Mouse (Mus musculus): ENCODE results near the gene Zmat5.

DNA sequence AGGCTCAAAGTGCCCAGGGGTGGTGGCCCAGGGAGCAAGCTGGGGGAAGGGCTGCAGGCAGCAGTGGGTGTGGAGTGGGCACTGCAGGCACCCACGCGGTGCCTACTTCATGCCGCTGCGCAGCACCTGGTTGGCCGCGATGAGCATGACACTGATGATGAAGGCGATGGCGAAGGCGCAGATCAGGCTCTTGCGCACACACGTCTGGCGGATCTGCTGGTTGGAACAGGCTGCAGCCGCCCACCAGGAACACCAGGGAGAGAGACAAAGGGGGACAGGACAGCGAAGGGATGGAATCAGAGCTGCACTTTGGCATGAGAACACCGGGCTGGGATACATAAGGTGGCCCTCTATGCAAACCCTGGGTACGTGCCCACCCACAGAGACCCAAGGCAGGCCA is 34.2 kb downstream of the Zmat5 start:
- no peak for TF ChIP-seq CTCF (IDR thresholded peaks at IDR 0.05; ENCODE audit: low read depth)
- TF ChIP-seq EP300 (IDR thresholded peaks at IDR 0.05; ENCODE audit: low read depth): no peak
